Mouse (Mus musculus): Measurements from ENCODE around the gene Bbs1.
"Not testable (repeated sequence)": the region's sequence is repeated elsewhere in the genome, so short reads cannot be mapped to it uniquely, and the experiment has no call there.

The Bbs1 gene
- long read RNA-seq, experiment 1 = 0 reads
- long read RNA-seq, experiment 2 = 0 reads

DNA sequence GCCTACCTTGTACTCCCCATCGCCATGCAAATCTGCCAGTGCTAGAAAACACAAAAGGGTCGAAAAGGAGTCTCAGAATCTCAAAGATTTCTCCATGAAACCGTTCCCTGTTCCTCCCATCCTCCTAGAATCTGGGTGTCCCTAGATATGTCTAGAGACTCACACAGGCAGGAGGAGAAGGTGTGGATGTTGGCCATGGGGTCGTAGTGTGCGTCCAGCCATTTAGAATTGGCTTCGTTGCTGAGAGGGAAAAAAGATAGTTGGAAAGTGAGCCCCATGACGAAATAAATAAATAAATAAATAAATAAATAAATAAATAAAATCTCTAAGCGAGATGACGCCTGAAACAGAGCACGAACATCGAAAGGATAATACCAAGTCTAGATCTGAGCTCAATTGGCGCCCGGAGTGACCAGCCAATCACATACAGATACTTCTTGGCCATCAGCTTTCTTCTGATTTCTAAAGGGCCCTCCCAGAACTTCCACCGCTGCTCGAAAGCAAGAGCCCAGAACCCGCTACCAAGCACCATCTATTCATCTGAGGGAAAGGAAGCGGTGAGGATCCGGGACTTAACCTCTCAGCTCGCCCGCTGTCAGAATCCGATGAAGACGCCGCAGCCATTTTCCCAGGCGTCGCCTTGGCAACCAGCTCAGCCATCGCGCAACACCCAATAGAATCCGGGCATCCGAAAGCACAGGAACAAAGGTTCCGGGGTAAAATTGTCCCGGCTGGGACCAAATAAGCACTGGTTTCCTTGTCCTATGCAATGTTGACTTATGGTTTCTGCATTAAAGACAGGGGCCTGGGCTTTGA lies at the start of gene Bbs1:
Gene Bbs1, minus strand, starts transcription at position 650 of the 816 bp plus-strand sequence.
- intact Hi-C loops (cut with DNase I) = no loop called here

DNA sequence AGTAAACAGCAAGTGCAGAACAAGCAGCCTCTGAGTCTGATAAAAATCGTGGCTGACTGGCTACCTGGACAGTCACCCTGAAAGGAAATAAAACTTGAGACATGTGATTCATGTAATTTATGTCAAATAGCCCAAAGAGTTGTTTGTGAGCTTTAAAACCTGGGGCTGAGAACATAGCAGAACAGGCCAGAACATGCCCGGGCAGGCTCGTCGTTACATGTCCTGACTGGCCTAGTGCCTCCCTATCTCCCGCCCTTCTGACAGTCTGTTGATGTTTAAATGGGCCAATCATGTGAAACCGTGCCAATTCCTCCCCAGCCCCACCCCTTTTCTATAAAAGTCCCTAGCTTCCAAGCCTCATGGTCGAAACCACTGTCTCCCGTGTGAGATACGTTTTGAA lies 42.2 kb upstream of the Bbs1 start:
- intact Hi-C loops (cut with DNase I) = not testable (repeated sequence)

DNA sequence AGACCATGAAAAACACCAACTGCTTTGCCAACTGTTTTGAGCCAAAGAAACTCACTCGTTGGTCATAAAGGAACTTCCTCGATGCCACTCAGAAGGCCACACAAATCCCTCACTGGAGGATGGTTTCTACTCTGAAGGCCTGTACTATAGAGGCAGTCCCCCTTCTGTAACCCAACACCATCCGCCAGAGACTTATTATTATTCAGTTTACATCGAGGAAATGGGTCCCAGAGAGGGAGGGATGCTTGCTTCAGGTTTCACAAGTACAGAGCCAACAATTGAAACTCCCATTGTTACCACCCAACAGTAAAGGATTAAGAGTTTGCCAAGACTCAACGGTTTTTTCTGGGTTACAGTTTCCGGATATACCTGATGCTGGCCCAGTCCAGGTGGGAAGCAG lies 39.1 kb upstream of the Bbs1 start:
- intact Hi-C loops (cut with DNase I) = no loop called here

DNA sequence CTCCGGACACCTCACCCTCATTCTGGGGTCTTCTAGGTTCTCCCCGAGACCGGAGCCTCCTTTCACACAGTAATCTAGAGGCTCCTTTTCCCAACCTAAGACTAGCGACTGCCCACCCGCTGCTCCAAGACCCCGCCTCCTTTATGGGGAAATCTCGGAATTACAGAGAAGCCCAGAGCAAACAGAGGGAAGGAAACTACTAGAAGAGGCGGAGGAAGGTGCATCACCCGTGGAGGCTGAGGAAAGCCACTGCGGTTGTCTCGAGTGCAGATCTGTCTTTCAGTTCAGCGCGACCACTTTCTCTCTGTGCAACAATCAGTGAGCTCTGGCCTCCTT lies 36.8 kb upstream of the Bbs1 start:
- intact Hi-C loops (cut with DNase I) = no loop called here

DNA sequence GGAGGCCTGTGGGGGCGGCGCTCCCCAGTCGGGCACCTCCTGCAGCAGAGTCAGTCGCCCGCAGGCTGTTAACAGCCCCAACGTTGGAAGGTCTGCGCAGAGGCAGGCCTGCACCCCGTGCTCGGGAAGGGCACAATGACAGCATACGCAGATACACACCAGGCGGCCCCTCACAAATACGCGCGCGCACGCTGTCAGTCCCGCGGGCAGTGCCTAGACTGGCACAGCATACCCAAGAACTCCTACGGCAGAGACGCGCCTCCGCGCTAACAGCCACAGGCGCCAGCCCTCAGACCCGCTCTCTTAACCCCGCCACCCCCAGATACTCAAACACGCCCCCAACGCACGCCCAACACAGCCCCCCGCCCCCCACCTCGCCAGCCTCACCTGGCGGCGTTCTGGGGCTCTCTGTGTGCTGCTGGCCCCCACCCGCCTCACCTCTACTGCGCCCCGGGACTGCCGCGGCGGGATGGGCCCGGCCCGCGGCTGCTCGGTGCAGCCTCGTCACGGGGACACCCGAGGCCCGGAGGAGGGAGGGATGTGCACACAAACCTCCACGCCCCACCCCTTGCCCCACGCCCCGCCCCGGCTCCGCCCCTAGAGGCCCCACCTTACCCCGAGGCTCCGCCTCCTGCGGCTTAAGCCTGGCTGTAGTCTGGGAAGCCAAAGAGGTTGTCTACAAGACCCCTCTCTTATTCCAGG lies 36.3 kb upstream of the Bbs1 start, which contains the start of gene Peli3:
Gene Peli3, minus strand, starts transcription at position 577 of the 702 bp plus-strand sequence.
- intact Hi-C loops (cut with DNase I) = no loop called here

DNA sequence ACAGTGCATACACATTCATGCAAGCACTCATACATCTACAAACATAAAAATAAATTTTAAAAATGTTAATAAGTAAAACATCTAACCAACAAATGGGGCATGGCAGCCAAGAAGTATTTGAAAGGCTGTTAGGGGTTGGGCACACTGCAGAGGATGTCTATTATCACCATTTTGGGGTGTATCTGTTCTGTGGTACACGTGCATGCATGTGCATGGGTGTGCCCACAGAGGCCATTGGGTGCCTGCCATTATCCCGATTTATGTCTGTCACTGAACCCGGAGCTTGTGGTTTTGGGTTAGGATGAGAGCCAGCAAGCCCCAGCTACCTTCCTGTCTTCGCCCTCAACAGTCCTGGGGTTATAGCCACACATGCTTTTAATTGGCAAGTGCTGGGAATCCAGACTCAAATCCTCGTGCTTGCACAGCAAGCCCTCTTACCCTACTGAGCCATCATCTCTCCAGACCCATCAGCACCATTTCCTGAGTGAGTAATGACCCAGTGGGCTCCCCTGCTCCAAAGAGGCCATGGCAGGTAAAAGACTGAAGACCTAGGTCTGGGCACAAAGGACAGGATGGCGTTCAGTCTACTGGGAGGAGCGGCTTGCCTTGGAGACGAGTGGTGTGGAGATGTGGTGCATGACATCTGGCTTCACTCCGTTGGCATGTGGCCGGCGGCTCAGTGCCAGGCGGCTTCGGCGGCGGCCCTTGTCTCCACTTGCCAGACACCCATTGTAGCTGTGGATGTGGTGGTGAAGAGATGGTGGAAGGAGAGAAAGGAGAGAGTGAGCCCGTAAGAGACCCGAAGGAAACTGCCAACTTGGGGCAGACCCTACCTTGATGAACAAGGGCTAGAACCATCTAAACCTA lies 31.2 kb upstream of the Bbs1 start:
- intact Hi-C loops (cut with DNase I) = no loop called here

DNA sequence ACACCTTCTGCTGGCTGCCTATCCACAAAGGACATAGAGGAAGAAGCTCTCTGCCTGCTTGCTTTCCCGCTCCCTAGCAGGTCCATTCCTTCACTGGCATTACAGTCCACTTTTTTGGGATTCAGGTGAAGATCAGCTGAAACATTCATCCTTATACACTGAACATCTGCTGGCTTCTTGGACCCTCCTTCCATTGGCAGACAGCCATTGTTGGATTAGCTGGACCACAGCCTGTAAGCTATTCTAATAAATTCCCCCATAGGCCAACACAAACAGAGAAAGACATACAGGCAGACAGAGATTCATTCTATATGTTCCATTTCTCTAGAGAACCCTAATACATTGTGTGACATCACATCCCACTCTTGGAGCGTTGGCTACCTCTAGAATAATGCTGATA lies 30.5 kb upstream of the Bbs1 start:
- intact Hi-C loops (cut with DNase I) = no loop called here

DNA sequence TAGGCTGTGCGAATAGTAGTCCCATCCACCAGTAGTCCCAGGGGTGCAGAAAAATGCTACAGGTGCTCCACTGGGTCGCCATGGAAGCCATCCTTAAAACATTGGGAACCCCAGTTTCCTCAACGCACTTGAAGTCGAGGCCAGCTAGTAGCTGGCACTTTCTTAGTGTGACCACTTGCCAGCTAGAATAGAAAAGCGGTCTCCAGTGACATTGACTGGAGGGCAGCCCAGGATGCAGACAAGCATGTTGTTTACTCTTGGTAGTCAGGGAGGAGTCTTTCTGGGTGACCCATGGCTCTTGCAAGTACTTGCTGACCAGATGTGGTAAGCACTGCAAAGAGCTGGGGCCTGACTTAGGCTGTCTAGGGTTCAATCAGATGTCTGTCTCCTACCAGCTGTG lies 22.4 kb upstream of the Bbs1 start:
- intact Hi-C loops (cut with DNase I) = no loop called here

DNA sequence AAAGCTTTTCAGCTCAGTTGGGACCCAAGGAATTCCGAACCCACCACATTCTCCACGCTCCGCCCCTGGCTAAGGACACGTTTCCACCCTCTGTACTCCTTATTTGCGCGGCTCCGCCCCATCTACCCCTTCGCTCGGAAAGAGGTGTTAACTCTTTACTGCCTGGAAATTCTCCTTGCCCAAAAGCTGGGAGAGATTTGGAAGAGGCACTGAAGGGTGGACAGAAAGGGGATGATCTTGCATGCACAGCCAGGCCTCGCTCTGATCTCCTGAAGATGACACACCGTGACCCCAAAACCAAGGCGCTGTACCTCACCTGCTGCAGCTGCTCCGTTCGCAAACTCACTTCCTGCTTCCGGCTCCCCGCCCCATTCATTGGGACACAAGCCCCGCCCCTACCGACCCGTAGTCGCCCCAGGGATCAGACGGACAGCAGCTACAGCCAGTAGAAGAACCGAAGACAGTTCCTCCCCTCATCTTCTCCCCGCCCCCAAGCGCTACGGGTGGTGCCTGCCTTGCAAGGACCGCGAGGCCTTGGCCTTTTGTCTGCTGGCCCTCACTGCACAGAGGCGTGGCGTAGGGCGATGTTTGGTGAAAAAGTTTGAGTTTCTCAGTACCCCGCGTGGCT lies 21.6 kb upstream of the Bbs1 start, which contains the start of gene Dpp3:
Gene Dpp3, minus strand, starts transcription at position 384 of the 628 bp plus-strand sequence.
- intact Hi-C loops (cut with DNase I) = no loop called here

DNA sequence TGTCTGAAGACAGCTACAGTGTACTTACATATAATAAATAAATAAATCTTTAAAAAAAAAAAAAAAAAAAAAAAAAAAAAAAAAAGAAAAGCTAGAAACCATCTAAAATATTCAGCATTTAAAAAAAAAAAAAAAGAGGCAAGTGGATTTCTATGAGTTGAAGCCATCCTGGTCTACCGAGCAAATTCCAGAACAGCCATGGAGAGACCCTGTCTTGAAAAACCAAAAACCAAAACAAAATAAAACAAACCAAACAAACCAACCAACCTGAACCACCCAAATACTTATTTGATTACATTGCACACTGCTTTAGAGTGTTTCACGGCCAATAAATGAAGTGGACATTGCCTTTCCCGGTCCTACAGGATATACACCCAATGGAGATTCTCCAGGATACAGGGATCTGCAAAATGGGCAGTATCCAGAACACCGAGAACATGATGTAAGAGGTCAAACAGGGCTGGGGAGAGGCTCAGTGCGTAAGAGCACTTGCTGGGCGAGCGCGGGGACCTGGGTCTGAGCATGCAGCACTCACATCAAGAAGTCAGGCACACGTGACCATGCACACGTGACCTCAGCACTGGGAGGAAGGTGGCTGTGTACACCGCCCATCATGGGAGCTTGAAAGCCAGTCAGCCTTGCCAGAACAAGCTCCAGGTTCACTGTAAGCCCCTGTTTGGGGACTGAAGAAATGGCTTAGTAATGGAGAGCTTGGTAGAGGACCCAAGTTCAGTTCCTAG lies 18.9 kb upstream of the Bbs1 start:
- intact Hi-C loops (cut with DNase I) = no loop called here

DNA sequence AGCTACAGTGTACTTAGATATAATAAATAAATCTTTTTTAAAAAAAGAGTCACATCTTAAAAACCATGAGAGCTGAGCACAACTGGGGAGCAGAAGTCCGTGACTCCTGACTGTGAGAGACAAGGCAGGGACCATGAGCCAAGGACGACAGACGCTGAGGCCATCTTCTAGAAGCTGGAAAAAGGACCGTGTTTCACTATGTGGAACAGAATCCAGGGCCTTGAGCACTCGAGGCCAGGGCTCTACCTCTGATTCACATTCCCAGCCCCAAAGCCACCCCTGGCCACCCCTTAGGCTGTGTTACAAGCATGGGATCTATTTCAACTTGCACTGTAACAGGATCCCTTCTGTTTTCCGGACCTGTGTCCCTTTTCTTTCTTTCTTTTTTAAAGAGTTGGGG lies 13.2 kb upstream of the Bbs1 start:
- intact Hi-C loops (cut with DNase I) = no loop called here

DNA sequence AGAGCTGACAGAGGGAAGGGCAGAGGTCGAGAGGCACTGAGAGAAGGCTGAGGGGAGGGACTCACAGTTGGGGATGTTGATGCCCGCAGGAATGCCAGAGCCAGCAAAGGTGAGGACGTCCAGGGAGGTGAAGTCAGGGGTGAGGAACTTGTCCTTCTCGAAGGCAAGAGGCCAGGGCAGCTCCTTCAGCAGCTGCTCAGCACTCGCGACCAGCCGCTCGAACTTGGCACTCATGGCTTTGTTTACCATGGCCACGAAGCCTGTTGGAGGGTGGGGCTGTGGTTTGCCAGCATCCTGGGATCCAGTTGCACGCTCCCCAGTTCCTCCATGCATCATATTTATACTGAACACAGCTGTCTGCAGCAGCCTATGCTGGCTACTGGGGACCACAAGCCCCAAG lies 10.4 kb upstream of the Bbs1 start:
- intact Hi-C loops (cut with DNase I) = no loop called here

DNA sequence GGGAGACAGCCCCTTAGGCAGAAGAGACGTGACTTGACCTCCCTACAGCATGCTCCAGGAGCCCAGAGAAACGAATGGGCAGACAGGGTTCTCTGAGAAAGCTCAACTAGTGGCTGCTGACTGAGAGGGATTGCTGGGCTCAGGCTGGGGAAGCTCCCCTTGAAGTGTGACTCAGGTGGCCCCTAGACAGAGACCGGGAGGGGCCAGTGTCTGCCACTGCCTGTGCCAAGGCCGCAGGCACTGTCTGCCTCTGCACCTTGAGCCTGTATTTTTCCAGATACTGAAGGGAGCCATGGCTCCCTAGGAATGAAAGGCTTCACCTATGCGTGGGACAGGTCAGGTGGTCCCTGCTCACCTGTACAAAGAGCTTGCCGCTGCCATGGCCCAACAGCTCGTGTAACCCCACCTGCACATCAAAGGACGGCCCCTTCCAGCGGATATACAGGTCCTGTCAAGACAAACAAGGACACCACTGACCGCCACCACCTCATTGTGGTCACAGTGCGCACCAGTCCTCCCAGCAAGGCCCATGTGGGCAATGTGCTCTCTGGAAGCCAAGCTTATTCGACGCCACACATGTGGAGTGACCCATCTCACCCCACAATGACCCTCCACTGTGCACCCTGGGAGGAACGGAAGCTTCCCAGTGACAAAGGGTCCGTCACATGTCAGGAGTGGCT lies 9.6 kb upstream of the Bbs1 start:
- intact Hi-C loops (cut with DNase I) = no loop called here

DNA sequence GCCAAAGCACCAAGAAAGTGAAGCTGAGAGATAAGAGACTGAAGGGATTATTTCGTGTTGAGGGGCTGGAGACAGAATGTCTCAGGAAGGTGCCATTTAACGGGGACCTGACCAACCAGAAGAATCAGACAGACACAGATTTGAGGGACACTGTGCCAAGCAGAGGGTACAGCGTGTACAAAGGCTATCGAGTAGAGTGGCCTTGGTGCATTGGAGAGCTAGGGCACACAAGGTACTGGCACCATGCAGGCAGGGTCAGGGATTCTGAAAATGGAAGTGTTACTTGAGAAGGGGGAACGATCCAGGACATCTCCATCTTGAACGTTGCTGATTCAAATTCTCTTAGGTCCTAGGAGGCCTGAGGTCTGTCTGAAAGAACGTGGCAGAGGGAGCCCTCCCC lies 2.9 kb upstream of the Bbs1 start:
- intact Hi-C loops (cut with DNase I) = no loop called here

DNA sequence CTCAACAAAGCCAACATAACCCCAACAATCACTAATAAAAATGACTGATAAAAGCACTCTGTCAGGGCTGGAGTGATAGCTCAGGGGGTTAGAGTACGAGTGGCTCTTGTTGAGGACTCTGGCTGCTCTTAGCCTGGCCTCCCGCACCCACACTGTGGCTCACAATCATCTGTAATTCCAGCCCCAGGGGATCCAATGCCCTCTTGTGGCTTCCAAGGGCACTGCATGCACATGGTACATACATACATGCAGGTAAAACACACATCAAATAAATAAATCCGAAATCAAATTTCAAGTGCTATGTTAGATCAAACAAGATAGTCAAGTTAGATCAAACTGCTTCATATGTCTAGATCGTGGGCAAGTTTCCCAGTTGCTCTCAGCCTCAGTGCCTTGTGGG lies 1.7 kb upstream of the Bbs1 start:
- intact Hi-C loops (cut with DNase I) = no loop called here

DNA sequence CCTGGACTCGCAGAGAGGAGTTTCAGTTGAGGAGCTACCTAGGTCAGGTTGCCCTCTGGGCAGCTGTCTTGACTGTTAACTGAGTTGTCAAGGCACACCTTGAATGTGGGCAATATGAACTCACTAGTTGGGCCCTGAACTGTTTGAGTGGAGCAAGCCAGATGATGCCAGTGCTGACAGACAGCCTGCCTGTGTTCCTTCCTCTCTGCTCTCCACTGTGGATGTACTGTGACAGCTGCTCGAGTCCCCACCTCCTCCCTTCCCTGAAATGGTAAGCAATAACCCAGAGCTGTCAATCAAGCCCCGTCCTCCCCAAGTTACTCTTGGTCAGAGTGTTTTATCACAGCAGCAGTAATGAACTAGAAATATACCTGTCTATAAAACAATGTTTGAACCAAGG lies 6.5 kb downstream of the Bbs1 start:
- intact Hi-C loops (cut with DNase I) = no loop called here

DNA sequence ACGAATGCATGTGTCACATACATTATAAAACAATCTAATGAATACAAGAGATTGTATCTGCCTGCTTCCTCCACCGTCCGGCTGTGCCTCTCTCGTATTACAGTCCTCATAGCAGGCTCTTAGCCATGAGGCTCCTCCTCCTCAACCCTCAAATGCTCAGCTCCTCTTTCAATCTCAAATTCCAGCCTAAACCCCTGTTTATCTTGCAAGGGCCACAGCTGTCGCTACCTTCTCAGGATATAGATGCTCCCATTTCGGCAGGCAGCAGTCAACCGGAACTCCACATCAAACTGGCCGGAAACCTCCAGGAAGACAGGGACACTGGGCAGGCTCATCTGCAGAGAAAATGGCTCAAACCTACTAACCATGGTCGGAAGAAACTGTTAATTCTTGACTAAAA lies 7.5 kb downstream of the Bbs1 start:
- intact Hi-C loops (cut with DNase I) = no loop called here

DNA sequence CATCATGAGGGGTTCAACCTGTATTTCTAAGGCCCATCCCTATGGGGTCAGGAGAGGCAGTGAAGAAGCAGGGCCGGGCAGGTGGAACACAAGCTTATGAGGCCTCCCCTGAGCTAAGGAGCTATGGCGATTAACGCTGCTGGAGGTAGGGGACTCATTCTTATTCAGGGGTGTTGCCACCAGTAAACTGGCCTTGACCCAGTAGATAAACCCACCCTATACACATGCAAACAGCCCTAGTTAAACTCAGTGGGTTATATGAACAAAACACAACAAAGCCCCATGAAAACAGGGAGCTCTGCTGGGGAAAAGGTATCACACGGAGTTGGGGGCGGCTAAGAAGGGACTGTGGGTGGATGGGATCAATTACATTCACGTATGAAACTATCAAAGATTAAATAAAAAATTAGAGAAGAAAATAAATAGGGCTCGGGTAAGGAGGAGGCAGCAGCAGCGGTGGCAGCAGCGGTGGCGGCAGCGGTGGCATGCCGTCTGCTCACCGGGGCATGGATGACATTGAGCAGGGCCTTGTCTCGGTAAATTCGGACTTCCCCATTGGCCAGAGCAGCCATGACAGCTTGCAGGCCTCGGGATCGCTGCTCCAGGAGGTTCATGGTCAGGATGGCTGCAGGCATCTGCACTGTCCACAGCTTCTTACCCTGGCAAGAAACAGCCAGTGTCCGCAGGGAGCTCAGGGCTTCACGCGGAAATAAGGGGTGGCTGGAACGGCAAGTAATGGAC lies 9.5 kb downstream of the Bbs1 start:
- intact Hi-C loops (cut with DNase I) = no loop called here

DNA sequence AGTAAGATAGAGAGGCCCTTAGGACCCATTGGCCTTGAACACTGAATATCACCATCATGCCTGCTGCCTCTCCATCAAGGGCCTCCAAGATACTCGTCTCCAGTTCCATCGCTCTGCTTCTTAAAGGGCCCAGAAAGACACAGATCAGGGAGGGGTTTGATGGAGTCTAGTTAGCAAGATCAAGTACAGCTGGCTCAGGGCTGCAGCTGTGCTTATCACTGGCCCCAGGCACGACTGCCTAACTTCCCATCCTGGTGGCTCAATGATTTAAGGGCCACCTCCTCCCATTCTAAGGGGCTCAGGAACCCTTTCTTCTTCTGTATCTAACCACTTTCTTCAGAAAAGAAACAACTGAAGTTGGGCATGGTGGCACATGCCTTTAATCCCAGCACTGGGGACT lies 14.6 kb downstream of the Bbs1 start:
- intact Hi-C loops (cut with DNase I) = no loop called here

Data from adrenal gland (tissue).